Mouse (Mus musculus) cerebellum, adult 18-20 months (tissue): Measurements from ENCODE around the gene Gna15.

Source experiments
- DNase-seq, 2 experiments: peaks; one replicate each; pipeline ENCODE4 v3.0.0; 2021

Gna15 gene

DNA sequence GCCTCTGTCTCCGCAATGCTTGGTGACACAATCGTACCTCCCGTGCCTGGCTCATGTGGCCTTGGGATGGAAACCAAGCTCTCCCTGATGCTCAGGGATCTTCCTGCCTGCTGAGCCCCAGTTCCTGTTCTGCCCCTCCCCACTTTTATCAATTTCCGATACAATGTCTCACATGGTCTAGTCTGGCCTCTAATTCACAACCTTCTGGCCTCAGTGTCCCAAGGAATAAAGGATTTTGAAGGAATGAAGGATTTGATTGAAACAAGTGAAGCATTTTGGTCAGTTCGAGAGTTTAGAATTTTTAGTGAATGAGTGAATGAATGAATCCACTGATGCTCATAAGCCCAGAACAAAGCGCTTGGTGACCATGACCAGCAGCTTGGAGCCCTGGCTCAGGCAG is 883 bp downstream of the Gna15 start:
- no peak for DNase-seq

DNA sequence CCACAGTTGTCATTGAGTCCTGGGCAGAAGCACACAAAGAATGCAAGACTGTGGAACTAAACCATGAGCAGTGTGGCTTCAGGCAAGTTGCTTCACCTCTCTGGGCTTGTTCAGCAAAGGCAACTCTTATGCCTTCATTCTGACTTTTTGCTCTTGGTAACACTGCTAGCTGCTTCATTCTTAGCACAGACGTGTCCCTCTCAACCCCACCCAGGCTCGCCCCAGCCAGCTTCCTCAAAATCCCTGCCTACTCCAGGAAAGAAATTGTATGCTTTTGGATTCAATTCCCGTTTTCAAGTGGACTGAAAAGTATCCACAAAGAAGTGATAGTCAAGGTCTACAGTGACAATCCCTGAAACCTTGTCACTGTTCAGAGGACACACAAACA is 4.1 kb downstream of the Gna15 start:
- no peak for DNase-seq

DNA sequence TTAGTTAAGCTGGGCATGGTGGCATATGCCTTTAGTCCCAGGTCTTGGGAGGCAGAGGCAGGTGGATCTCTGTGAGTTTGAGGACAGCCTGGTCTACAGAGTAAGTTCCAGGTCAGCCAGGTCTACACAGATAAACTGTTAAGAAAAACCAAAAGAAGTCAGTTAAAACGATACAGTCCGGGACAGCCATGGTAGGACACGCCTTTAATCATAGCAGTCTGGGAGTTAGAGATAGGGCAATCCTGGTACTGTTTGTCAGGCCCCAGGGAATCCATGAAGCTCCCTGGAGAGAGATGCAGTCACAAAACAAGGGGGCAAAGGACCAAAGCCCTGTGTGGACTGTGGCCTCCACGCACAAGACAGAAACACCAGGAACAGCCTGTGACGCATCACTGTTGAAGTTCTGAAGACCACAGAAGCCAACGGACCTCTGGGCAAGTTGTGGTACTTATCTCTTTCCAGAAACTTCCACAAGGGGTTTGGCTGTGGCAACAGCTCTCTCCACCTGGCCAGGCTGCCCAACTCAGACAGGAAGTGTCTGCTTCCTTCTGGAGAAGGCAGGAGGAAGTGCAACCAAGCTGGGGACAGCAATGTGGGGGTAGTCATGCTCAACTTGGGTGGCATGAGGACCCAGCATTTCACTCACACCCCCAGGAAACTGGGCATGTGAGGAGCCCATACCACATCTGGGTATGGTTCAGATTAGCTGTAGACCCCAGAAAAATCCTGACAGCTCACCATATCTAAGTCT is 4.6 kb downstream of the Gna15 start:
- no peak for DNase-seq

DNA sequence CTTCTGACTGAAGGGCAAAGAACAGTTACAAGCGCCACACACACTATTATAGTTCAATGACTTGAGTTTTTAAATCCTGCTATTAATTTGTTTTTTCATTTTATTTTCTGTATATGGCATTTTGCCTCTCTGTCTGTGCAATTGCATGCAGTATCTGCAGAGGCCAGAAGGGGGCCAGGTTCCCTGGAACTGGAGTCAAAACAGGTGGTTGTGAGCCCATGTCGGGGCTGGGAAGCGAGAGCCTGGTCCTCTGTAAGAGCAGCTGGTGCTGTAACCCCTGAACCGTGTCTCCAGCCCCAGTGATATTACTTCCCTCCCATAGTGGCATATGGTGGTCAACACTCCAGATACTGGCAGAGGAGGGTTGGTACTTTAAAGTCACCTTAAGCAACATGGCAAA is 5.5 kb downstream of the Gna15 start:
- DNase-seq = peak; percentile 72 to 74

DNA sequence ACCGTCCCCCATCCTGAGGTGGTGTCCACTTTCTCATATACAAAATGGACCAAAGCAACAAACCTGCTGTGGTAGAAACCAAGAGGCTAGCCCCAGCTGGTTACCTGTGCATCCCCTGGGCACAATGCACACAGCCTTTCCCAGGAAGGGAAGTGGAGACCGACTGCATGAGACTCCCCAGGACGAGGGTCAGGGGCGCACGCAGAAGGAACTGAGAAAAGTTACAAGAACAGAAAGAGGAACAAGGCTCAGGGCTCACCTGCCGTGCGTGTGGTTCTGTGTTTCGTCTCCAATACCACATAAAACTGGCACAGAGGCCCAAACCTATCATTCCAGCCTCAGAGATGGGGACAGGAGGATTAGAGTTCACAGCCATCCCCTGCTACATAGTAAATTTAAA is 6.8 kb downstream of the Gna15 start:
- no peak for DNase-seq

DNA sequence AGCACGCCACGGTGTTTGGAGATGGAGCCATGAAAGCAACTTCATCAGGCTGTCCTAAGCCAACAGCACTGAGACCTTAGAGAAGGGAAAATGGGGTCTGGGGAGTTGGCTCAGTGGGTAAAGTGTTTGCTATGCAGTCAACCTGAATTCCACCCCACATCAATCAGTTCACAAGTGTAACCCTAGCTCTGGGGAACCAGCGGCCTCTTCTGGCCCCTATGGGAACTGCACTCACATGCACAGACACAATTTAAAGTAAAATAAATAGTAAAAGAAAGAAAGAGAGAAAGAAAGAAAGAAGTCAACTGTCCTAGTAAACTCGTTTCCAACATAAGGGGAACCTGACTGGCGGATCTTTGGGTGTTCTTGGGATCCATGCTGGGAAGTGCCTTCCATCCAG is 10.2 kb downstream of the Gna15 start:
- DNase-seq = no peak

DNA sequence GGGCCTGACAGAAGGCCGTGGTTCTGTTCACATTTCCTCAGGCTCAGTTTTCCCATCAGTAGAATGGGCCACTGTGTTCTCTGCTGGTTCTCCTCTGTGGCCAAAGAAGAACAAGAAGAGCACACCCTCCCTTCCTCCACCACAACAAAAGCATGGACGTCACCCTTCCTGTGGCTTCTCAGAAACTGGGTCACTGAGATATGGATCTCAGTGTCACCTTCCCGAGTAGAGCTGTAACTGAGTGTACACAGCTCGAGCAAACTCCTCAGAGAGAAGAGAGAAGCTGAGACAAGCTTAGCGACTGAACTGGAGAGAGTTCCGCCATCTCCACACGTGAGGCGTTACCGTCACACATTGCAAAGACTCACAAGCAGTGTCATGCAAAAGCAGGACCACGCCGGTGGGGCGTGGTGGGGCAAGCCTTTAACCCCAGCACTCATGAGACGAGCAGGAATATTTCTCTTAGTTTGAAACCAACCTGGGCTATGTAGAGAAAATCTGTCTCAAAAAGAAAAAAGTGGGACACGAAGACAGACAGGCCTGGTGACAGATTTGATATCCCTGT is 13.7 kb downstream of the Gna15 start:
- DNase-seq = no peak

DNA sequence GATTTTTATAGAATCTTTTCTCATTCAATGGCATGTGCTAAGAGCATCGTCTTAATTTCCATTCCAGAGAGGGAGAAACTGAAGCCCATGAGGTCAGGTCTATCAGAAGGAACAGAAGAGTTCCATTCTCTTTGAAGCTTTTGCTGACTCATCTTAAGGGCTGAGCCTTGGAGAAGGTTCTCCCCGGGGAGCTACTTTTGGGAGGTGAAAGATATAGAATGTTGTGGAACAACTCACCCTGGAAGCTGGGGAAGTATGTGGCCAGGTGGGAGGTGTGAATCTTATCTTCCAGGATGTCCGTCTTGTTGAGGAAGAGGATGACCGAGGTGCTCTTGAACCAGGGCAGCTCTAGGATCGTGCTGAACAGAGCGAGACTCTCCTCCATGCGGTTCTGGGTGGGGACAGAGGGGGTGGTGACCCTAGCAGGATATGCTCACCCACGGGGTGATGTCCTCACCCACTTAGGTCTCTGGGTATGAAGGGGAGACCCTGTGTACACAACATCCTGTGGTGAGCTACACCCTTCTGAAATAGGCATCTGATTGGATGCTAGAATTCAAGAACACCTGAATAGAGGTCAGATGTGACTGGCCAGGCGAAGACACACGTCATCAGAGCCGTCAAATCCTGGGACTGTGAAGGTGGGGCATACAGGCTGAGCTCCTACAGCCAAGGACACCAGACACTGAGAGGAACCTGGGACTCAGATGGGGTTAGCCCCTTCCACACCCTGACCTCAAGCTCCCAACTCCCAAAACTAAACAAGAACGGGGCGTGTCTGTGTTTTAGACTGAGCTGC is 16.1 kb downstream of the Gna15 start:
- DNase-seq = no peak

DNA sequence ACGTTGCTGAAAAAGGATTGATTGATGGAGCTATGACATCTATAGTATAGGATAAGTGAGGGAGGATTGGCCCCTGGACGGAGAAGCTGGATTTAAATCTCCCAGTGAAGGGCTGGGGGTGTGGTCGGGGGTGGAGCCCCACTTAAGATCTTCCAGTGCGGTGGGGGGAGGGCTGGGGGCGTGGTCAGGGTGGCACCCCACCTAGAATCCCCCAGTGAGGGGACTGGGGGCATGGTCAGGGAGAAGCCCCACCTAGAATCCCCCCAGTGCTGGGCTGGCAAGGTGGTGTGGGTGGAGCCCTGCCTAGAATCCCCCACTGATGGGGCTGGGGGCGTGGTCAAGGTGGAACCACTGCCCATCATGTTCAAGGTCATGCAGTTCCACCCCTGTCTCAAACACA is 16.9 kb downstream of the Gna15 start:
- no peak for DNase-seq

DNA sequence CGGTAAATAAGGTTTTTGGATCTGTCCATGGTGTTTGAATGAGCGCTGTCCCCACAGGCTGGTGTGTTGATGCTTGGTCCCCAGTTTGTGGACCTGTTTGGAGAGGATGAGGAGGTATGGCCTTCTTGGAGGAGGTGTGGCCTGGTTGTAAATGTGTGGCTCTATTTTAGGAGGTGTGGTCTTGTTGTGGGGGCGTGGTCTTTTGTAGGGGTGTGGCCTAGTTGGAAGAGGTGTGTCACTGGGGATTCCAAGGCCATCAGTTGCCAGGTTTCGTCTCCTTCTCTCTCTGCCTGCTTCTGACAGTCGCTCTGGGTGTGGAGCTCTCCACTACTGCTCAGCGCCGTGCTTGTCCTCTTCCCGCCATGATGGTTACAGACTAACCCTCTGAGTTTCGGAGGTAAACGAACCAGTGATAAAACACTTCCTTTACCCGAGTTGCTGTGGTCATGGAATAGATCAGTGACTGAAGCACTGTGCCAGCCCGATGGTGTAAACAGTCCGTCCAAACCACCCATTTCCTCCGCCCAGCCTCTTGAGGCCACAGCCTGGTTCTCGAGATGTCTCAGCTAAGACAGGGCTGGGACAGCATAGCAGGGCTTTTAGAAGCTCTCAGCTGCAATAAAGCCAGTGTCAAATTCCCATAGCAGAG is 18.9 kb downstream of the Gna15 start:
- no peak for DNase-seq

DNA sequence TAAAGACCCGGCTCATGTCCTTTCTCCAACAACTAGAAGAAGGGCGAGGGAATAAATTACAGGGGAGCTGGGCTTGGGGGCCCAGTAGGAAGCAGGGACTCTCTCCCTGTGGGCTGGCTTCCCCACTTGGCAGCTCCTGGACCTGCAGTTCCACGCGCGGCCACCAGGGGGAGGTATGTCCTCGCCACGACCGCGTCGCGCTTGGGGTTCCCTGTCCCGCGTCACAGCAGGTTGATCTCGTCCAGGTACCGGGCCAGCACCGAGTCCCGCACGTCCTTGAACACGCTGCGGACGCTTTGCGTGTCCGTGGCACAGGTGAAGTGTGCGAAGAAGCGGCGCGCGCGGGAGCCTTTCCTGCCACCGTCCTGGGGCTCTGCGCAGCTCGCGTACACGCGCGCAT is 21.4 kb downstream of the Gna15 start:
- DNase-seq = peak; percentile 91 to 96

DNA sequence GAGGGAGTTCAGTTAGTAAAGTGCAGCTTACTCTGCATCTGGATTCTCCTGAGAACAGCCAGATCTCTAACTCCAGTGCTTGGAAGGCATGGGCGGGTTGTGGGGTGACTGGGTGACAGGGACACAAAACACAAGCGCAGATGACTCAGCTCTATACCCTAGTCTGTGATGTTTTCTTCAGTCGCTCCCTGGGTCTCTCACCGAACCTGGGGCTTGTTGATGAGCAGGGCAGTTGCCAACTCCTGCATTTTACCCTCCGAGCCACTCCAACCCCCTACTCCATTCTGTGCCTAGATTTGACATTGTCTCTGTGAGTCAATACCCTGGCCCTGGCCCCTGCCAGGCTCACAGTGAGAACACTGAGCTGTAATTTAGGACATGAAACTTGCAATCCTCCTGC is 22.2 kb downstream of the Gna15 start:
- no peak for DNase-seq

DNA sequence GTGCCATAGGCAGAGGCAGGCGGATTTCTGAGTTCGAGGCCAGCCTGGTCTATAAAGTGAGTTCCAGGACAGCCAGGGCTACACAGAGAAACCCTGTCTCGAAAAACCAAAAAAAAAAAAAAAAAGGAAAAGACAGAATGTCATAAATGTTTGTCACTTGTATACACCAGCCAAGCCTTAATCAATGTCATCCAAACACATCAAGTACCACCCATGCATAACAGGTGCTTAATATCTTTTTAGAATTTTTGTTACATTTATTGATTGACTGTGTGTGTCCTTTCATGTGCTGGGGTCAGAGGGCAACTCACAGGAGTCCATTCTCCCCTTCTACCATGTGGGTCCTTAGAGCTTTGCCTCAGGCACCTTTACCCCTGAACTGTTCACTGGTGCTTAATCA is 24.0 kb downstream of the Gna15 start, which contains the start of gene S1pr4:
TSS of gene S1pr4 (minus strand) at position 101 of the 400 bp plus-strand sequence.
- DNase-seq = no peak

DNA sequence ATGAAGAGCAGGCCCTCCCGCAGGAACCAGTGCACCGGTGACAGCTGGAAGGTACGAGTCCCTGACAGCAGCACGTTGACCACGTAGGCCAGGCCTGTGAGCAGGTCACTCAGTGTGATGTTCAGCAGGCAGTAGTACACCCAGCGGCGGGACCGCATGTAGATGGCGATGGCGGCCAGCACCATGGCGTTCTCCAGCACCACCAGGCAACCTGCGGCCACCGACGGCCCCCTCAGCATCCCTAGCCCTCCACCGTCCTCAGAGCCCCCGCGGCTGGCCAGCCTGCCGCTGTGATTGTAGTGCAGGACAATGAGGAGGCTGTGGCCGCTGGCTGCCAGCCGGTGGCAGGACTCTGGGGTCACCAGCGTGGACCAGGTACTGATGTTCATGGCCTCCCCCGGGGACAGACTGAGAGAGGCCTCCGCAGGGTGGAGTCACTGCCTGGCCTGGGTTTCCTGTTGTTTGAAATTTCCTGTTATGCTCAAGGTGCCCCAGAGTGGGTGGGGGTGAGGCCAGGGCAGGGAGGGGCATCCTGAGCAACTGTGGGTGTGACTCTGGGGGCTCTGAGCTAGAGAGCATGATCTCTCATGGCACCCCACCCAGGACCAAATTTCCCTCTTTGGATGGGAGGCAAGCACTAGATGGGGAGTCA is 24.6 kb downstream of the Gna15 start:
- no peak for DNase-seq

DNA sequence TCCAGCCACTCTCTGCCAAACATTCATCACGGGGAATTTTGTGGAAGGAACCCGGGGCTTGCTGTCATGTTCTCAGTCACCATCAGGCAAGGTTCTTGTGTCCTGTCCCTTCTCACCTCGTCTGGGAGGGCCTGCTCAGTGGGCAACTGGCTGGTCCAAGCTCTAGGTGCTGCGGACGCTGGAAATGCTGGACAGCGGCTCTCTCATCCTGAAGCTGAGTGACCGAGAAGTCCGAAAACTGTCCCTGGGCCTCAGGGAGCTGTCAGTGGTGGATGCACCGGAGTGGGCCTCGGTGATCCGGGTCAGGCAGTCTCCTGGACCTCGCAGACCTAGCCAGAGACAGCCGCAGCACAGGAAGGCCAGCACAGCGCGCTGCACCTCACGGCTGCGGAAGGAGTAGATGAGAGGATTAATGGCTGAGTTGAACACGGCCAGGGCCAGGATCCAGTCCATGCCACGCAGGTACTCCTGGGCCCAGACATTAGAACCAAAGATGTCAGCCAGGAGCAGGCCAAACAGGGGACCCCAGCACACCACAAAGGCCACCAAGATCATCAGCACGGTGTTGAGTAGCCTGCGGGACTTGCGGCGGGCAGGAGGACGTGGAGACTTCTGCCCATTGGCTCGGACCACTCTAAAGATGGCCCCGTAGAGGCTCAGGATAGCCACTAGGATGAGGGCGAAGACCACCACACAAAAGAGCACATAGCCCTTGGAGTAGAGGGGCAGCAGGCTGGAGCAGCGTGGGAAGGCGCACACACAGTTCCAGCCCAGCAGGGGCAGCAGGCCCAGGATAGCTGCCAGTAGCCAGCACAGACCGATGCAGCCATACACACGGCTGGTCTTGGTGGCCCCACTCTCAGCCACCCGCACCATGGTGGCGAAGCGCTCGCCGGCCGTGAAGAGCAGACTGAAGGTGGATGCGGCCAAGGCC is 25.4 kb downstream of the Gna15 start:
- DNase-seq = peak in 1 of 2 experiments; percentile 27

DNA sequence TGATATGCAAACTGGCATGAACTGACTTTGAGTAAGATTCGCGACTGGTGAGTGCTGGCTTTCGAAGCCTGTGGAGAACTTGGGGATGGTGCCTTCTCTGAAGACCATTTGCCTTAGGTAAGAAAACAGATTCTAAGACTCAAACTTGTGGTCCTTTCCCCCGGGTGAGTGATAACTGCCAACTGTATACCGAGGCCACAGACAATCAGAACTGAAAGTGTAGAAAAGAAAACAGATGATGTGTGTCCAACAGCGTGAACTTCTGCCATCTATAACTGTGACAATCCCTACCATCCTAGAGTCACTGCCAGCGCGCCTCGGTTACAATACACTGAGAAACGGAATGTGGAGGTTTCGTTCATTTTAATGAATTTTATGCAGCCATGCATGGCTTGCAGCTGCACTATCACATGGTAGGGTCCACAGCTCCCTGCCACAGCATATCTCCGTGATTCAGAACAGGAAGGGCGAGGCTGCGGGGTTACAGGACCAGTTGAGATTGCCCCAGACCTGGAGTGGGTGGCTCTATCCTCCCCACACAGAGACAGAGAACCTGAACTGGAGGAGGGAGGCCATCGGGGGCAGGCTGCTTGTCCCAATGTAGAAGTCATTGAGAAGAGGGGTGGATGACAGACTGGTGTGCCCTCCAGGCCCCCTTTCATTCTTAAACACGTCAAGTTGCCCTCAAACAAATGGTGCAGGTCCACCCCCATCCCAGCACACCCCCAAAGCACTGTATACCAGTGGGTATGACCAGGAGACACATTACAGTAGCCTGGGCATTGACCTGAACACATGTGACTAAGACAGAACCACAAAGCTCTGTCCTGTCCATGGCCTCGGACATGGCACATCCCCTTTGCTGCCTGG is 26.4 kb downstream of the Gna15 start:
- DNase-seq = peak in 1 of 2 experiments; percentile 25

DNA sequence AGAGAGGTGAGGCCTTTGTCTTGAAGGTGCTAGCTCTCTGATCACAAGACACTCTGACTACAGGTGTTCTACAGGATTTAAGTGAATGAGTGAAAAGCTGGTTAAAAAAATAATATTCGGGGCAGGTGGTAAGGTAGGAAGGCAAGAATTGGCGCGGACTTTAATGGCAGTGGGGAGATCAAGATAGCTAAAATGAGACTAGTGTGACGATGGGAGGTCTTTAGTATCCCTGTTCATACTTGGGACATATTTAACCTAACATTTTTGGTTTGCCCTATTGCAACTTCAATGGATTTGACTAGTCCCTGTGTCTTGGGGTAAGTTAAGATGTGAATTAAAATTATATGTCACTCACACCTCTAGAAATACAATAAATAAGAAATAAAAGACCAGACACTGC is 27.1 kb downstream of the Gna15 start:
- peak in 1 of 2 experiments; percentile 17 for DNase-seq

DNA sequence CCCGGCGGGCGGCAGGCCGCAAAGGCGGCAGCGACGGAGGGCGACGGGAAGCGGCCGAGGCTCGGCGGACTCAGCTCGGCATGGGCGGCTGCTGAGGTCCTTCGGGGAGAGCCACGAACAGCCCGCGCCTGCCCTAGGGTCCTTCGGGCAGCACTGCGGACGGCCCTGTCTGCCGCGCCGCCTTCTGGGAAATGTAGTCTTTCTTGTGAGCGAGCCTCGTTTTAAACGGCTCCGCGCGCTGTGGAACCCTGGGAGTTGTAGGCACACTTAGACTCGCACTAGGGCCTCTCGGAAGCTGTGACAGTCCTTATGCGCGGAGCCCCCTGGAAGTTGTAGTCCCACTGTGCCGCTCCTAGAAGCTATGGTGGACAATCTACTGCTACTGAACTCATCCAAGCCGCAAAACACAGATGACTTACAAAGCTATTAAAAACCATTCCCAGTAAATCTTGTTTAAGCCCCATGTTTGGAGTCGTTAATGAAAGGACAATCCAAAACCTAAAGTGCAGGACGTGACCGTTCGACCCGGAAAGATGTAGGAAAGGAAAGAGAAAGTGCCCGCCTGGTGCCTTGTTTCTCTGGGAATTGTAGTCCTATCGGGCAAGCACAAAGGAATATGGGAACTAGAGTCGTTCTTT is 27.6 kb downstream of the Gna15 start, which contains the start of gene Ncln:
TSS of gene Ncln (minus strand) at position 129 of the 638 bp plus-strand sequence.
- DNase-seq = peak; percentile 98 to 100

DNA sequence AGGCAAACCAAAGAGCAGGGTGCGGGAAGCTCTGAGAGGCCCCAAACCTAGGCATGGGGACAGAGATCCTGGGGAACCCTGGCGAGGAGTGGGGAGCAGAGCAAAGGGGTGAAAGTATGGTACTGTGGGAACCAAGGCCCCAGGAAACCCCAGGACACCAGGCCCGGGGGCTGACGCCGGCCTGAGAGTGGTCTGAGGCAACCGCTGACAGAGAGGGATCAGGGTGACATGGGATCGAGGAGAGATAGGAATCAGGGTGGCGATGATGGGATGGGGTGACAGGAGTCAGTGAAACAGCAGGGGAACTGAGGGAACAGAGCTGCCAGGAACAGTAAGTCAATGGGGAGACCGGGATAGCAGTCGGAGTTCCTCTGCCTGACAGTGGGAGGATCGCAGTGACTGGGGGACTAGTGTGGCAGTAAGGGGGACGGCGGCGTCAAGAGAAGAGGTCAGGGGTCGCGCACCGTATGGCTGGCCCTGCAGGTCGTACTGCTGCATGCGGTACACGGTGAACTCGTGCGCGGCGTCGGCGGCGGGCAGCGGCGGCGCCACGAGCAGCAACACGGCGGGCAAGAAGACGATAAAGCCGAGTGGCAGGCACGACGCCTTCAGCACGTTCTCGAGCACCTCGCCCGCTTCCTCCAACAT is 28.3 kb downstream of the Gna15 start:
- DNase-seq = no peak

DNA sequence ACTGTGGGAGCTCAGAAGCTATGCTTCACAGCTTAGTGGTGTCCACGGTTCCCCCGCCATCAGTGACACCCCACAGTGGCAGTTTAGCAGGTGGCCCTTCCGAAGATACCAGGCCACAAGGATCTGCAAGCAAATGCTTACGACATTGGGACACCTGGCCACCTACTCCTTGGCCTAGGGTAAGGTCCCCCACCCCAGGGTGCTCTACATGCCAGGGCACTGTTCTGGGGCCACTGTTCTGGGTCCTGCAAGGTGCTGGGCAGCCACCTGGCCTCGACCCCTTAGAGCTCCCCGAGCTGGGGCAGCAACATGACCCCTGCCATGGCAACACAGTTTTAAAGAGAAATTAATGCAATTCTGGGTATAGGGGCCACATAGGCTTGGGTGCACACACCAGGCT is 28.9 kb downstream of the Gna15 start:
- peak in 1 of 2 experiments; percentile 23 for DNase-seq
